Mouse (Mus musculus): ENCODE data around the gene Ttll9. TPM values are rescaled to one million over a fixed set of nuclear protein-coding genes. Genes with fewer than 3 reads are reported as not detected.

Ttll9 gene
- polyA plus RNA-seq, 1 experiment: not detected

GRCm38 (mm10) chr2:153053896-153054295 lies 91.6 kb downstream of the Ttll9 start:
- Histone ChIP-seq H3K4me3 (no peak overlapping the region), H3K27me3 (ENCODE audit: control insufficient read depth, insufficient read depth, insufficient read length) (peaks cover 67% of the 10 kb centered on the region), H3ac (ENCODE audit: control insufficient read depth, insufficient read length) (no peak overlapping the region), H3K36me3 (ENCODE audit: control insufficient read depth, insufficient read depth) (no peaks in the 10 kb centered on the region), H3K4me2 (ENCODE audit: low read depth) (no peak overlapping the region), H3K79me2 (ENCODE audit: control insufficient read depth, insufficient read depth) (no peaks in the 10 kb centered on the region)
- TF ChIP-seq MYOD1 (IDR thresholded peaks at IDR 0.05; ENCODE audit: control insufficient read depth in 1 of 3, insufficient read length in 2 of 3, low read depth in 2 of 3) (no peak), MAX (IDR thresholded peaks at IDR 0.05; ENCODE audit: low read depth) (no peak), REST (IDR thresholded peaks at IDR 0.05; ENCODE audit: insufficient read depth, insufficient read length) (no peak), CEBPB (IDR thresholded peaks at IDR 0.05; ENCODE audit: insufficient read depth, poor library complexity, severe bottlenecking) (no peak), E2F4 (IDR thresholded peaks at IDR 0.05; ENCODE audit: insufficient read depth) (no peak), MYOG (IDR thresholded peaks at IDR 0.05; ENCODE audit: control insufficient read depth in 1 of 3, insufficient read depth in 1 of 3, insufficient read length in 2 of 3, low read depth in 2 of 3) (no peak), USF1 (IDR thresholded peaks at IDR 0.05; ENCODE audit: low read depth) (no peak), SRF (IDR thresholded peaks at IDR 0.05; ENCODE audit: control insufficient read depth, insufficient read length, low read depth) (no peak), POLR2A (IDR thresholded peaks at IDR 0.05; ENCODE audit: insufficient read length, low read depth) (no peak), TCF3 (IDR thresholded peaks at IDR 0.05; ENCODE audit: insufficient read length, low read depth) (no peak), POLR2AphosphoS2 (IDR thresholded peaks at IDR 0.05; ENCODE audit: insufficient read length, low read depth) (no peak), TCF12 (IDR thresholded peaks at IDR 0.05; ENCODE audit: insufficient read depth, poor library complexity, severe bottlenecking) (no peak)

GRCm38 (mm10) chr2:153055270-153055920 lies 93.1 kb downstream of the Ttll9 start:
- Histone ChIP-seq H3K27me3 (ENCODE audit: control insufficient read depth, insufficient read depth, insufficient read length) (peaks cover 73% of the 10 kb centered on the region), H3ac (ENCODE audit: control insufficient read depth, insufficient read length) (no peak overlapping the region), H3K79me2 (ENCODE audit: control insufficient read depth, insufficient read depth) (no peaks in the 10 kb centered on the region)

More at GRCm38 (mm10) chr2:153055270-153055920, 93.1 kb downstream of the Ttll9 start:
- no peaks in the 10 kb centered on the region for H3K36me3 ChIP-seq (ENCODE audit: control insufficient read depth, insufficient read depth)
- no peak for TF ChIP-seq MAX (IDR thresholded peaks at IDR 0.05; ENCODE audit: low read depth)
- TF ChIP-seq REST (IDR thresholded peaks at IDR 0.05; ENCODE audit: insufficient read depth, insufficient read length): no peak
- no peak for TF ChIP-seq TCF12 (IDR thresholded peaks at IDR 0.05; ENCODE audit: insufficient read depth, poor library complexity, severe bottlenecking)
- TF ChIP-seq MYOD1 (IDR thresholded peaks at IDR 0.05; ENCODE audit: control insufficient read depth in 1 of 3, insufficient read length in 2 of 3, low read depth in 2 of 3): no peak
- no peak overlapping the region for H3K4me2 ChIP-seq (ENCODE audit: low read depth)
- H3K4me3 ChIP-seq: no peak overlapping the region

Other genes starting within 250 kb of the Ttll9 start
- 59.5 TPM for gene Id1, start 226.2 kb upstream of the Ttll9 start, polyA plus RNA-seq (2012; fragmentation: generic; extraction: Trizol)
- gene Cox4i2, start 208.3 kb upstream of the Ttll9 start, polyA plus RNA-seq (2012; fragmentation: generic; extraction: Trizol): not detected
- gene Bcl2l1, start 130.8 kb upstream of the Ttll9 start, polyA plus RNA-seq (2012; fragmentation: generic; extraction: Trizol): 57.0 TPM
- gene Tpx2, start 114.5 kb upstream of the Ttll9 start, polyA plus RNA-seq (2012; fragmentation: generic; extraction: Trizol): 26.3 TPM
- gene Mylk2, start 51.1 kb upstream of the Ttll9 start, polyA plus RNA-seq (2012; fragmentation: generic; extraction: Trizol): 8.2 TPM
- 31.3 TPM for gene Foxs1, start 29.3 kb upstream of the Ttll9 start, polyA plus RNA-seq (2012; fragmentation: generic; extraction: Trizol)
- gene Dusp15, start 10.8 kb upstream of the Ttll9 start, polyA plus RNA-seq (2012; fragmentation: generic; extraction: Trizol): 0.02 TPM
- gene Pdrg1, start 52.9 kb downstream of the Ttll9 start, polyA plus RNA-seq (2012; fragmentation: generic; extraction: Trizol): 79.6 TPM
- not detected for gene Xkr7, start 69.4 kb downstream of the Ttll9 start, polyA plus RNA-seq (2012; fragmentation: generic; extraction: Trizol)
- gene Ccm2l, start 103.5 kb downstream of the Ttll9 start, polyA plus RNA-seq (2012; fragmentation: generic; extraction: Trizol): not detected
- 0.10 TPM for gene Hck, start 146.0 kb downstream of the Ttll9 start, polyA plus RNA-seq (2012; fragmentation: generic; extraction: Trizol)
- 55.4 TPM for gene Tm9sf4, start 198.8 kb downstream of the Ttll9 start, polyA plus RNA-seq (2012; fragmentation: generic; extraction: Trizol)